Mouse (Mus musculus): ENCODE results near the gene Tm9sf1.

Tm9sf1 gene

GRCm38 (mm10) chr14:55629312-55629711, 14.3 kb downstream of the Tm9sf1 start:
- DNase-seq = peak; percentile 89 to 91

- no peak for DNase-seq
Observed at GRCm38 (mm10) chr14:55628077-55628827, 15.4 kb downstream of the Tm9sf1 start.

- DNase-seq = peak in 1 of 2 experiments; percentile 6
Observed at GRCm38 (mm10) chr14:55618486-55619195, 25.0 kb downstream of the Tm9sf1 start.

- peak in 1 of 2 experiments; percentile 5 for DNase-seq
Observed at GRCm38 (mm10) chr14:55617822-55618221, 25.8 kb downstream of the Tm9sf1 start, which contains the start of gene Rec8. TSS of gene Rec8 (plus strand) at chr14:55618037.

GRCm38 (mm10) chr14:55616844-55617243, 26.8 kb downstream of the Tm9sf1 start:
- no peak for DNase-seq

- DNase-seq = no peak
Observed at GRCm38 (mm10) chr14:55615876-55616275, 27.7 kb downstream of the Tm9sf1 start.

DNA sequence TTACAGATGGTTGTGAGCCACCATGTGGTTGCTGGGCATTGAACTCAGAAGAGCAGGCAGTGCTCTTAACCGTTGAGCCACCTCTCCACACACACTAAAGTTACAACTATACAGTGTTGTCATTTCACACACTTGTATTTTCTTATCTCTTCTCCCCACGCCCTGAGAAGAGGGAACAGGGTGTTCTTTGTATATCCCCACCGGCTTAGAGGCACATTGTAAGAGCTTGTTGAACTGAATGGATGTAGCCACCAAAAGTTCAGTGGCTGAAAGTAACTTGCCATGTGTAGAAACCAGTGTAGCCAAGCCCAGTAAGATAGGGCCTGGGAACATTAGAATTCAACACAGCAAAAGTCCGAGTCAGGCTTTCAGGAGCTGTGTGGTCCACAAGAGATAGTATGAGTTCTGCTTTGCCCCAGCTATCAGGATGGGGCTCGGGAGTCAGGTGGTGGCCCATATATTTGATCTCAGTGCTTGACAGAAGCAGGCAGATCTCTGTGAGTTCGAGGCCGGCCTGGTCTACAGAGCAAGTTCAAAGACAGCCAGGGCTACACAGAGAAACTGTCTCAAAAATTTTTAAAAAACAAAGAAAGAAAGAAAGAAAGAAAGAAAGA, 28.9 kb downstream of the Tm9sf1 start:
- no peak for DNase-seq

DNA sequence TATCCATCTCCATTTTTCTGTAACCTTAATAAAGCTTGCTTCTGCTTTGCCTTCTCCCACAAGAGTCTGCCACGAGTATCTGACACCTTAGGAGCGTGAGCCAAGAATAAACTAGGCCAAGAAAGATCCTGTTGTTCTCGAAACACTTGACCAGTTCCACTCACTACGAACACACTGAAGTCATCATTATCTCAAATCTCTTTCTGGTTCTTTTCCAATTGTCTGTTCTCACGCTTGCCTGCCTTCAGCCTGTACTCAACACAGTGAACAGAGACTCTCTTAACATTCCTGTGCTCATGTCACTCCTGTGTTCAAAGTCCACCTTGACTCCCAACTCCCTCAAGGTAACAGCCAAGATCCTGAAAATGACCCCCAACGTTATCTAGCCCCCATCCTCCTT, 30.3 kb downstream of the Tm9sf1 start:
- DNase-seq = no peak

DNA sequence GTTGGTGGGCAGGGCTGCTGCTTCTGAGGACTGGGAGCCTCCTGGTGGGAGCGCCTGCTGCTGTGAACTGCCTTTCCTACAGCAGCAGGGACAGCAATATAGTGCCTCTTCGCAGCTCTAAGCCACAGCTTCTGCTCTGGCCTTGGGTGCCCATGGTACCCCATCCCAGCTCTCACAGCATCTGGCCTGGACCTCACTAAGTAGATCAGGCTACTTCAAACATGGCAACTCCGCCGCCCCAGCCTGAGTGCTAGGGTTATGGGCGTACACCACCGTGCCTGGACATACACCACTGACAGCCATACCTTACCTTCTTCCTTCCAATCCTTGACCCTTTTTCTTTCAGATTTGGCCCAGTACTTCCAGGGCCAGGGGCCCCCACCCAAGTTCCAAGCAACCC, 35.3 kb downstream of the Tm9sf1 start:
- no peak for DNase-seq

- no peak for DNase-seq
Observed at GRCm38 (mm10) chr14:55605743-55606459, 37.7 kb downstream of the Tm9sf1 start.

DNA sequence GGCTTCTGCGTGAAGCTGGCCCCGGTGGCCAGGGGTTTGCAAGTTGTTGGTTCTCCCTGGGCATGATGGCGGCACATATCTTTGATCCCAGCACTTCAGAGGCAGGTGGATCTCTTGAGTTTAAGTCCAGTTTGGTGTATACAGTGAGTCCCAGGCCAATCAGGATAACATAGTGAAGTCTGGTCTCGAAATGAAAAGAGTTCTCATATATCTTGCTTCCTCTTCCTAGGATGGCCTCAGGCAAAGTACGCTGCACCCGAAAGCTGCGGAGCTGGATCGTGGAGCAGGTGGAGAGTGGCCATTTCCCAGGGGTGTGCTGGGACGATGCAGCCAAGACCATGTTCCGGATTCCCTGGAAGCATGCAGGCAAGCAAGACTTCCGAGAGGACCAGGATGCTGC, 38.8 kb downstream of the Tm9sf1 start:
- peak in 1 of 2 experiments; percentile 15 for DNase-seq

GRCm38 (mm10) chr14:55603633-55604576, 39.7 kb downstream of the Tm9sf1 start:
- DNase-seq = peak; percentile 93 to 94

DNA sequence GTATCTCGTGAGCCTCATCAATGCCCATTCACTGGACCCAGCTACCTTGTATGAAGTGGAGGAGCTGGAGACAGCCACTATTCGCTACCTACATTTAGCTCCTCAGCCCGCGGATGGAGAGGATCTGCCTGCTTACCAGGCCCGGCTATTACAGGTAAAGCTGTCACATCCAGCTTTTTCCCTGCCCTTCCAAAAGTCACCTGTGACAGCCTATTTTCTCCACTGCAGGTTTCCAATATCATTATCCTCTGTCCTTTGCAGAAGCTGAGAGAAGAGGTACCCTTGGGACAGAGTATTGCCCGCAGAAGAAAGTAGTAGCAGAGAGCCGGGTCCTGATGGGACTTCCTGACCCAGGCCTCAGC, 40.4 kb downstream of the Tm9sf1 start, which contains the start of gene Irf9:
Gene Irf9, plus strand, starts transcription at position 301 of the 362 bp plus-strand sequence.
- DNase-seq = no peak

- DNase-seq = no peak
Observed at GRCm38 (mm10) chr14:55598521-55599390, 44.9 kb downstream of the Tm9sf1 start.

- no peak for DNase-seq
Observed at GRCm38 (mm10) chr14:55596036-55596690, 47.4 kb downstream of the Tm9sf1 start.

DNA sequence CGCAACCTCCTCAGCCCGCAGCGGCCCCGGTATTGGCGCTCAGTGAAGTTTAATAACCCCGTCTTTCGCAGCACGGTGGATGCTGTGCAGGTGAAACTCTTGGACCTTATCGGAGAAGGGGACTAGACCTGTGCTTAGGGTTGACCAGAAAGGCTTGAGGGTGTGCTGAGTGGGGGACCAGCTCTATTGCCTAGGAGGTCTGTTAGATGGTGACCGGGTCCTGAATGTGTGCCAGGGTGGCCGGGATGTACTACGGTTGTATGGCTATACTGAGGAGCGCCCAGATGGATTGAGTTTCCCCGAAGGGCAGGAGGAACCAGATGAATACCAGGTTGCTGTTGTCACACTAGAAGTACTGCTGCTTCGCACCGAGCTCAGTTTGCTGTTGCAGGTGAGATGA, 51.4 kb downstream of the Tm9sf1 start:
- DNase-seq = peak in 1 of 2 experiments; percentile 17

GRCm38 (mm10) chr14:55591331-55591891, 52.2 kb downstream of the Tm9sf1 start, which contains the start of gene Rnf31:
TSS of gene Rnf31 (plus strand) at chr14:55591708.
- DNase-seq = peak; percentile 75 to 77

DNA sequence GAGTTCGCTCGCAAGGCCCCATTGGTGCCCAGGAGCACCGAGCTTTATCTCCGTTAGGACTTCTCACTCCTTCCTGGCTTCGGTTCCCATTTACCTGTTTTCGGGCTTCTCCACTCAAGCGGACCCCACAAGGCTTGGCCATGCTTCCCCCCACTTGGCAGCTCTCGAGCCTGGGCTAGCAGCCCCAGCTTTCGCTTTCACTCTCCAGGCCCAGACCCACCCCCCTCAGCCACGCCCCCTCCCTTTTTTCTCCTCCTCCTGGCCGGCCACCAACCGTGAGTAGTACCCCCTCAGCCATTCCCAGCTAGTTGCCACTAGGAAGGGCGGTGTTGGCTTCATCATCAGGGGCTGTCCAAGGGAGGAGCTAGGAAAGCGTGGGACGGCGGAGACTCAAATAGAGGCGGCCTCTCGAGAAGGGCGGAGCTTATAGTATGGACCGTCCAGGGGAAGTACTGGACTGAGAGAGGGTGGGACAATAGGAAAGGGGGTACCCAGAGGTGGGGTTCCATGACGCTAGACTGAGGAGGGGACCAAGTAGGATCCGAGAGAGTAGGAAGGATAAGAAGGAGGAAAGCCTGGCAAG, 52.8 kb downstream of the Tm9sf1 start, which contains the start of gene Psme2:
Gene Psme2, minus strand, starts transcription at position 366 of the 583 bp plus-strand sequence.
- peak; percentile 78 to 81 for DNase-seq

DNA sequence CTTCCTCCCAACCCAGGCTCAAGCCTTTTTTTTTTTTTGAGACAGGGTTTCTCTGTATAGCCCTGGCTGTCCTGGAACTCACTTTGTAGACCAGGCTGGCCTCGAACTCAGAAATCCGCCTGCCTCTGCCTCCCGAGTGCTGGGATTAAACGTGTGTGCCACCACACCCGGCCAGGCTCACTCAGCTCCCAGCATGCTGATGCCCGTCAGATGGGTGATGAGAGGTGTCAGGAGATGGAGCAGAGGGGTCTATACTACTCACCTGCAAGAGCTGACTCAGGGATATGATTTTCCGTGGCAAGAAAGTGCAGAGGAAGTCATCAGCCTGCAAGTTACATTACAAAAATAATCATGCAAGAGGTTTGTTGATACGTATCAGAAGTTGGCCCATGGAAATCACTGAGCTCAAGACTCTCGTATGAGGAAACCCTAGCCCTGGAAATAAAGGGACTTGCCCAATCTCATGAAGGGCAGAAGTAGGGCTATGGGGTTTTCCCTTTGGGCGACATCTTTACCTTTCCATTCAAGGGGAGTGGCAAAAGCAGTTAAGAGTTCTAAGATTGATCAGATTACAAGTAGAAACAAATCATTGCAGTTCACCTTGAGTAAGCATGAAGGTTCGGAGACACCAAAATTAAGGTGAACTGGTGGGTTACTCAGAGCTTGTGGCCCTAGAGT, 53.7 kb downstream of the Tm9sf1 start:
- peak; percentile 32 to 45 for DNase-seq

Data from B cell, adult 2 months (primary cell).